Mouse (Mus musculus): ENCODE results near the gene Thap12. TPM values are rescaled to one million over a fixed set of nuclear protein-coding genes. Genes with fewer than 3 reads are reported as not detected.
A peak's percentile ranks its signal among the peaks of the same experiment; 100 is the strongest.

The Thap12 gene
- polyA plus RNA-seq, 1 experiment from 2014 or later, result 7.6 TPM

GRCm38 (mm10) chr7:98692761-98693546 is 9.9 kb upstream of the Thap12 start:
- no peak for ATAC-seq (ENCODE audit: low read depth)
- no peaks in the 10 kb centered on the region for H3K27me3 ChIP-seq (ENCODE audit: control insufficient read depth, insufficient read depth, low read depth, low read length)
- no peaks in the 10 kb centered on the region for H3K36me3 ChIP-seq (ENCODE audit: control insufficient read depth, insufficient read depth)
- no peaks in the 10 kb centered on the region for H3K9me3 ChIP-seq (replicated peaks; ENCODE audit: control insufficient read depth, low read length)
- 47% methylated on average over 24 of the region's 24 CpGs for WGBS (ENCODE audit: insufficient replicate concordance)
- H3K27ac ChIP-seq (ENCODE audit: low read length), result no peak overlapping the region
- no peaks in the 10 kb centered on the region; the same call in 1 of the 2 replicates for H3K4me1 ChIP-seq (ENCODE audit: control insufficient read depth, low read depth, low read length)
- no peak overlapping the region for H3K4me3 ChIP-seq (ENCODE audit: low read depth, low read length)
- no peak overlapping the region for H3K9ac ChIP-seq (ENCODE audit: low read depth, low read length)
- no peak overlapping the region; the same call in 1 of the 2 replicates for H3K4me2 ChIP-seq (ENCODE audit: low read depth, low read length)

GRCm38 (mm10) chr7:98694046-98694445 is 8.9 kb upstream of the Thap12 start:
- no peaks in the 10 kb centered on the region for H3K27me3 ChIP-seq (ENCODE audit: control insufficient read depth, insufficient read depth, low read depth, low read length)
- H3K9me3 ChIP-seq (replicated peaks; ENCODE audit: control insufficient read depth, low read length), result no peaks in the 10 kb centered on the region
- ATAC-seq (ENCODE audit: low read depth), result no peak
- no peaks in the 10 kb centered on the region; the same call in 1 of the 2 replicates for H3K4me1 ChIP-seq (ENCODE audit: control insufficient read depth, low read depth, low read length)
- no peak overlapping the region for H3K9ac ChIP-seq (ENCODE audit: low read depth, low read length)
- H3K36me3 ChIP-seq (ENCODE audit: control insufficient read depth, insufficient read depth), result no peaks in the 10 kb centered on the region
- no peak overlapping the region for H3K4me3 ChIP-seq (ENCODE audit: low read depth, low read length)
- no peak overlapping the region for H3K27ac ChIP-seq (ENCODE audit: low read length)
- 28% methylated on average over 5 of the region's 5 CpGs for WGBS (ENCODE audit: insufficient replicate concordance)
- H3K4me2 ChIP-seq (ENCODE audit: low read depth, low read length), result no peak overlapping the region

GRCm38 (mm10) chr7:98697496-98697895 is 5.4 kb upstream of the Thap12 start:
- no peaks in the 10 kb centered on the region for H3K27me3 ChIP-seq (ENCODE audit: control insufficient read depth, insufficient read depth, low read depth, low read length)
- H3K9me3 ChIP-seq (replicated peaks; ENCODE audit: control insufficient read depth, low read length), result no peaks in the 10 kb centered on the region
- H3K4me1 ChIP-seq (ENCODE audit: control insufficient read depth, low read depth, low read length), result peaks cover 11% of the 10 kb centered on the region
- WGBS (ENCODE audit: insufficient replicate concordance), result 15% methylated on average over 2 of the region's 2 CpGs
- no peaks in the 10 kb centered on the region for H3K36me3 ChIP-seq (ENCODE audit: control insufficient read depth, insufficient read depth)
- H3K27ac ChIP-seq (ENCODE audit: low read length), result no peak overlapping the region
- H3K4me2 ChIP-seq (ENCODE audit: low read depth, low read length), result no peak overlapping the region
- no peak for ATAC-seq (ENCODE audit: low read depth)
- no peak overlapping the region for H3K4me3 ChIP-seq (ENCODE audit: low read depth, low read length)
- H3K9ac ChIP-seq (ENCODE audit: low read depth, low read length), result no peak overlapping the region

GRCm38 (mm10) chr7:98698041-98698440 is 4.9 kb upstream of the Thap12 start:
- Histone ChIP-seq H3K27me3 (ENCODE audit: control insufficient read depth, insufficient read depth, low read depth, low read length) (no peaks in the 10 kb centered on the region), H3K9ac (ENCODE audit: low read depth, low read length) (no peak overlapping the region), H3K4me3 (ENCODE audit: low read depth, low read length) (no peak overlapping the region), H3K27ac (ENCODE audit: low read length) (no peak overlapping the region), H3K36me3 (ENCODE audit: control insufficient read depth, insufficient read depth) (no peaks in the 10 kb centered on the region), H3K9me3 (replicated peaks; ENCODE audit: control insufficient read depth, low read length) (no peaks in the 10 kb centered on the region), H3K4me1 (ENCODE audit: control insufficient read depth, low read depth, low read length) (peaks cover 11% of the 10 kb centered on the region), H3K4me2 (ENCODE audit: low read depth, low read length) (no peak overlapping the region)
- no peak for ATAC-seq (ENCODE audit: low read depth)
- WGBS (ENCODE audit: insufficient replicate concordance), result 40% methylated on average over 5 of the region's 5 CpGs

GRCm38 (mm10) chr7:98698590-98698989 is 4.3 kb upstream of the Thap12 start:
- Histone ChIP-seq H3K27me3 (ENCODE audit: control insufficient read depth, insufficient read depth, low read depth, low read length) (no peaks in the 10 kb centered on the region), H3K36me3 (ENCODE audit: control insufficient read depth, insufficient read depth) (no peaks in the 10 kb centered on the region), H3K4me2 (ENCODE audit: low read depth, low read length) (no peak overlapping the region), H3K27ac (ENCODE audit: low read length) (no peak overlapping the region), H3K9ac (ENCODE audit: low read depth, low read length) (no peak overlapping the region), H3K4me1 (ENCODE audit: control insufficient read depth, low read depth, low read length) (peaks cover 11% of the 10 kb centered on the region), H3K9me3 (replicated peaks; ENCODE audit: control insufficient read depth, low read length) (no peaks in the 10 kb centered on the region), H3K4me3 (ENCODE audit: low read depth, low read length) (no peak overlapping the region)
- ATAC-seq (ENCODE audit: low read depth), result no peak
- 72% methylated on average over 4 of the region's 4 CpGs for WGBS (ENCODE audit: insufficient replicate concordance)

- peak overlapping the region; percentile 87 for H3K4me2 ChIP-seq (ENCODE audit: low read depth, low read length)
- H3K9ac ChIP-seq (ENCODE audit: low read depth, low read length), result peak overlapping the region; percentile 70
- H3K9me3 ChIP-seq (replicated peaks; ENCODE audit: control insufficient read depth, low read length), result no peaks in the 10 kb centered on the region
- WGBS (ENCODE audit: insufficient replicate concordance), result 10% methylated on average over 7 of the region's 7 CpGs
- peaks cover 27% of the 10 kb centered on the region for H3K4me1 ChIP-seq (ENCODE audit: control insufficient read depth, low read depth, low read length)
- H3K36me3 ChIP-seq (ENCODE audit: control insufficient read depth, insufficient read depth), result no peaks in the 10 kb centered on the region
- no peak for ATAC-seq (ENCODE audit: low read depth)
- H3K27ac ChIP-seq (ENCODE audit: low read length), result peak overlapping the region; percentile 87
- peak overlapping the region; percentile 89 for H3K4me3 ChIP-seq (ENCODE audit: low read depth, low read length)
- no peaks in the 10 kb centered on the region for H3K27me3 ChIP-seq (ENCODE audit: control insufficient read depth, insufficient read depth, low read depth, low read length)
These were observed 1.1 kb upstream of the Thap12 start for GRCm38 (mm10) chr7:98701771-98702170.

GRCm38 (mm10) chr7:98703365-98703881 is 520 bp downstream of the Thap12 start:
- Histone ChIP-seq H3K4me1 (ENCODE audit: control insufficient read depth, low read depth, low read length) (peaks cover 27% of the 10 kb centered on the region), H3K9me3 (replicated peaks; ENCODE audit: control insufficient read depth, low read length) (no peaks in the 10 kb centered on the region), H3K9ac (ENCODE audit: low read depth, low read length) (peak overlapping the region; percentile 90), H3K4me3 (ENCODE audit: low read depth, low read length) (peak overlapping the region; percentile 89), H3K4me2 (ENCODE audit: low read depth, low read length) (peak overlapping the region; percentile 90), H3K27me3 (ENCODE audit: control insufficient read depth, insufficient read depth, low read depth, low read length) (no peaks in the 10 kb centered on the region), H3K27ac (ENCODE audit: low read length) (peak overlapping the region; percentile 83), H3K36me3 (ENCODE audit: control insufficient read depth, insufficient read depth) (no peaks in the 10 kb centered on the region)
- ATAC-seq (ENCODE audit: low read depth), result no peak
- WGBS (ENCODE audit: insufficient replicate concordance), result 0% methylated on average over 37 of the region's 38 CpGs

- peak overlapping the region; percentile 90 for H3K4me2 ChIP-seq (ENCODE audit: low read depth, low read length)
- no peaks in the 10 kb centered on the region for H3K27me3 ChIP-seq (ENCODE audit: control insufficient read depth, insufficient read depth, low read depth, low read length)
- H3K4me1 ChIP-seq (ENCODE audit: control insufficient read depth, low read depth, low read length), result peaks cover 27% of the 10 kb centered on the region
- WGBS (ENCODE audit: insufficient replicate concordance), result 32% methylated on average over 5 of the region's 5 CpGs
- no peak for ATAC-seq (ENCODE audit: low read depth)
- H3K27ac ChIP-seq (ENCODE audit: low read length), result no peak overlapping the region
- no peaks in the 10 kb centered on the region for H3K9me3 ChIP-seq (replicated peaks; ENCODE audit: control insufficient read depth, low read length)
- peak overlapping the region; percentile 89 for H3K4me3 ChIP-seq (ENCODE audit: low read depth, low read length)
- H3K36me3 ChIP-seq (ENCODE audit: control insufficient read depth, insufficient read depth), result no peaks in the 10 kb centered on the region
- peak overlapping the region; percentile 90 for H3K9ac ChIP-seq (ENCODE audit: low read depth, low read length)
These were observed 1.4 kb downstream of the Thap12 start for GRCm38 (mm10) chr7:98704276-98704675.

GRCm38 (mm10) chr7:98713661-98714060 is 10.8 kb downstream of the Thap12 start:
- ATAC-seq (ENCODE audit: low read depth), result no peak
- H3K27me3 ChIP-seq (ENCODE audit: control insufficient read depth, insufficient read depth, low read depth, low read length), result no peaks in the 10 kb centered on the region
- no peak overlapping the region for H3K4me2 ChIP-seq (ENCODE audit: low read depth, low read length)
- no peak overlapping the region for H3K4me3 ChIP-seq (ENCODE audit: low read depth, low read length)
- H3K9me3 ChIP-seq (replicated peaks; ENCODE audit: control insufficient read depth, low read length), result no peaks in the 10 kb centered on the region
- no peak overlapping the region for H3K27ac ChIP-seq (ENCODE audit: low read length)
- no peak overlapping the region for H3K9ac ChIP-seq (ENCODE audit: low read depth, low read length)
- H3K36me3 ChIP-seq (ENCODE audit: control insufficient read depth, insufficient read depth), result peaks cover 28% of the 10 kb centered on the region
- 82% methylated on average over 3 of the region's 3 CpGs for WGBS (ENCODE audit: insufficient replicate concordance)
- H3K4me1 ChIP-seq (ENCODE audit: control insufficient read depth, low read depth, low read length), result no peaks in the 10 kb centered on the region
